Mouse (Mus musculus) liver, adult 2 months (tissue): Measurements from ENCODE around the gene Arhgap31. TPM values are rescaled to one million over a fixed set of nuclear protein-coding genes. Genes with fewer than 3 reads are reported as not detected.

ENCODE experiments used
- DNase-seq: peaks from one replicate; pipeline ENCODE4 v3.0.0-alpha.2; 2011; ENCODE audit warnings: low read depth, low spot score; ENCODE audit errors: extremely low read depth
- H3K27ac ChIP-seq: fragments of 200-500 bp; replicated peaks from 2 replicates; pipeline ENCODE4 v1.5.1; 2012; ENCODE audit warnings: low read depth, mild to moderate bottlenecking, control low read depth, inconsistent platforms, low read length; ENCODE audit not compliant: insufficient read depth
- H3K27me3 ChIP-seq: fragments of 200-500 bp; 2 replicates; pipeline ENCODE4 v1.6.1; 2012; ENCODE audit warnings: mild to moderate bottlenecking, moderate library complexity, low read length, inconsistent platforms; ENCODE audit not compliant: control insufficient read depth, insufficient read depth
- H3K36me3 ChIP-seq: fragments of 200-500 bp; 2 replicates; pipeline ENCODE4 v1.6.1; 2012; ENCODE audit warnings: low read length, inconsistent platforms; ENCODE audit not compliant: control insufficient read depth, insufficient read depth
- H3K4me1 ChIP-seq: fragments of 200-500 bp; 2 replicates; pipeline ENCODE4 v1.6.1; 2011; ENCODE audit warnings: low read length; ENCODE audit not compliant: control insufficient read depth, insufficient read depth
- H3K4me3 ChIP-seq: fragments of 200-500 bp; 2 replicates; pipeline ENCODE4 v1.5.1; 2011; ENCODE audit warnings: low read depth, mild to moderate bottlenecking, control low read depth, low read length, moderate library complexity; ENCODE audit not compliant: insufficient read depth
- H3K79me2 ChIP-seq: fragments of 200-500 bp; 2 replicates; pipeline ENCODE4 v1.6.1; 2012; ENCODE audit warnings: inconsistent platforms, mild to moderate bottlenecking, low read length, moderate library complexity; ENCODE audit not compliant: control insufficient read depth, insufficient read depth
- H3K9ac ChIP-seq: fragments of 200-500 bp; 2 replicates; pipeline ENCODE4 v1.6.1; 2012; ENCODE audit warnings: low read depth, mild to moderate bottlenecking, control low read depth, inconsistent platforms, low read length
- CTCF ChIP-seq: fragments of 200-500 bp; IDR thresholded peaks from 2 replicates; pipeline ENCODE4 v1.5.1; 2011; ENCODE audit warnings: low read depth, low read length, control low read depth
- POLR2A ChIP-seq: fragments of 200-500 bp; IDR thresholded peaks from 2 replicates; pipeline ENCODE4 v1.6.1; 2011; ENCODE audit warnings: low read length, control low read depth; ENCODE audit not compliant: insufficient read depth; ENCODE audit errors: extremely low read depth
- WGBS: fragments of 180-500 bp; shearing (Covaris S2); methylation state at CpG from one replicate; pipeline ENCODE4 v1.1.7; 2018; 5-methylcytosine and 5-hydroxymethylcytosine counted together
- polyA plus RNA-seq: library from polyadenylated mRNA; depleted of rRNA; stranded (reverse); fragments of >200 nt; gene quantifications from 2 replicates; pipeline ENCODE4 v1.2.3, GENCODE M21; 2012
- total RNA-seq: library from RNA; depleted of rRNA; stranded (reverse); fragments of >200 nt; gene quantifications from 2 replicates; pipeline ENCODE4 v1.2.3, GENCODE M21; 2014

The Arhgap31 gene
- total and polyA plus RNA-seq, 2 experiments: 1.4 to 3.0 TPM

DNA sequence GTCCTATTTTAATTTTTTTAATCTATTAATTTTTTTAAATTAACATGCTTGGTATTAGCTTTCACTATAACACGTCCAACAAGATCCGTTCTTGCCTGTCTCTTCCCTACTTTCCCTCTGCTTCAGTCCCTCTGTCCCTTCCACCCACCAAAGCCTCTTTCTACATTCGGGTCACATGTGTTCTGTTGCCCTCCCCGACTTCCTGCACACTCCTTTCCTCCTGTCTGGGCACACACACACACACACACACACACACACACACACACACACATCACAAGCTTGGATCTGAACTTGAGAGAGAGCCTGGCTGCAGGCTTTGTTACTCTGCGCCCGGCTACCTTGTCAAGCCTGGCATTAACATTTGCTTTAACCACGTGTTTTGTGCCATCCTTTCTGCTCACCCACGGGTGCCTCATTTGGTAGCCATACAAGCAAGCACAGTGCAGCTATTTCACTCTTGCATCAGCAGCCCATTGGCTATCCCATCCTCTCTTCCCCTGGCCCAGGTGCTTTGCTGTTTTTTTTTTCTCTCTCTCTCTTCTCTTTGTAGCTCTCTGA lies 77.2 kb downstream of the Arhgap31 start:
- TF ChIP-seq POLR2A (no peak), CTCF (no peak)
- no peak overlapping the region for H3K4me3 ChIP-seq
- H3K27me3 ChIP-seq: no peaks in the 10 kb centered on the region
- peaks cover 3% of the 10 kb centered on the region for H3K36me3 ChIP-seq
- 59% methylated on average over 8 of the region's 8 CpGs for WGBS
- H3K27ac ChIP-seq: no peak overlapping the region
- no peaks in the 10 kb centered on the region for H3K4me1 ChIP-seq
- DNase-seq: no peak
- no peak overlapping the region for H3K9ac ChIP-seq
- H3K79me2 ChIP-seq: no peaks in the 10 kb centered on the region

DNA sequence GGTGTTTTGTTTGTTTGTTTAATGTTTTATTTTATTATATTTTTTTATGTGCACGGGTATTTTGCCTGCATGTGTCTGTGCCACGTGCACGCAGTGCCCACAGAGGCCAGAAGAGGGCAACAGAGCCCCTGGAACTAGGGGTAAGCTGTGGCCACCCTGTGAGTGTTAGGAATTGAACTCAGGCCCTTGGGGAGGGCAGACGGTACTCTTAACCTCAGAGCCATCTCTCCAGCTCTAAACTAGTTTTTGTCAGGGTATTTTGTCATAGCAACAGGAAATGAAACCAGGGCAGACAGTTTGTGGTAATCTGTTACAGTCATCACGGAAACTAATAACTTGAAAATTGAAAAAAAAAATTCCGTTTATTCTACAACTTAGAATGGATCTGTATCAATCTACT lies 80.9 kb downstream of the Arhgap31 start:
- DNase-seq: peak; percentile 22
- H3K4me3 ChIP-seq: no peak overlapping the region

DNA sequence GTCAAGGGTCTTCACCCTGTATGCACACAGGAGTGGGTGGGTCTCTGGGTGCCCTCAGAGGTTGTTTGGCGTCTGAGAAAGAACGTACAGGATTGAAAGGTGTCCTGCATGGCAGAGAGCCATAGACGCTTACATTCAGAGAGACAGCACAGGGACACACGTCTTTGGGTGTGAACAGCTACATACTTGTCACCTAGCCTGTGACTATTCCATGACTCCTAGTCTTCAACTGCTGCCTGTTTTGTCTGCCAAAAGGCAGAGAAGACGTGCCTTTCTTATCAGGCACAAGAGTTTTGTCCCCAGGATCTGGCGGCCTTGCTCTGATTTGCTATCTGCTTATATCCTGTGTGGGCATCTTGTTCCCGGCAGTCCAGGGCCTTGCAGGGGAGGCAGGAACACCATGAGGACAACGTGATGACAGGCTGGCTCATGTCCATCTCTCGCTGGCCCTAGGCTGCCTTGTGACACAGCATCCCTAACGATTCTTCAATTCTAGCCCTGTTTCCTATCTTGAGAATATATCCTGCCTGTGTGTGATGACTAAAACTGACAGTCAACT lies 87.2 kb downstream of the Arhgap31 start:
- H3K4me1 ChIP-seq: 0 out of 2 replicates have a peak, but pooled peaks cover 3% of the 10 kb centered on the region
- H3K79me2 ChIP-seq: no peaks in the 10 kb centered on the region
- H3K36me3 ChIP-seq: no peaks in the 10 kb centered on the region
- DNase-seq: peak; percentile 15
- H3K27me3 ChIP-seq: no peaks in the 10 kb centered on the region
- H3K4me3 ChIP-seq: no peak overlapping the region
- H3K27ac ChIP-seq: peak overlapping the region; percentile 60
- no peak for TF ChIP-seq POLR2A
- no peak for TF ChIP-seq CTCF
- no peak overlapping the region for H3K9ac ChIP-seq
- WGBS: 64% methylated on average over 10 of the region's 10 CpGs

More for the DNA sequence above, 80.9 kb downstream of the Arhgap31 start:
- no peak overlapping the region for H3K27ac ChIP-seq
- H3K4me1 ChIP-seq: no peaks in the 10 kb centered on the region
- H3K27me3 ChIP-seq: no peaks in the 10 kb centered on the region
- 62% methylated on average over 6 of the region's 6 CpGs for WGBS
- no peaks in the 10 kb centered on the region for H3K36me3 ChIP-seq
- TF ChIP-seq CTCF: peak; percentile 91
- TF ChIP-seq POLR2A: no peak
- no peaks in the 10 kb centered on the region for H3K79me2 ChIP-seq
- no peak overlapping the region for H3K9ac ChIP-seq

DNA sequence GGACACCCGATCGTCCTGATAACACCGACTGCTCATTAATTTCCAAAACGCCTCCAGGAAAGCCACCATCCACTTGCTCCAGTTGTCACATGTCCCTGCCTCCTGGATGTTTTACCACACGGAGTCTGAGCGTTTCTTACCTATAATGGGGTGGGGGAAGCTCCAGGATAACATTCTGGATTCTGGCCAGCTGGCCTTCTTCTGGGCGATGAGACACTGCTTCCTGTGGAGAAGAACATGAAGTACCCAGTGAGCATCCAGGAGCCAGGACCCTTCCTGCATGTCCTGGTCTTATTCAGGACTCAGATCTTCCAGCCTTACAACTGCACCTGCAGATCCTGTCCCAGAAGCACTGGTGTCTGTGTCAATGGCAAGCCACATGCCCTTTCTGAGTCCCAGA lies 87.7 kb downstream of the Arhgap31 start:
- H3K4me3 ChIP-seq: no peak overlapping the region
- TF ChIP-seq CTCF (no peak), POLR2A (no peak)
- H3K4me1 ChIP-seq: 0 out of 2 replicates have a peak, but pooled peaks cover 3% of the 10 kb centered on the region
- DNase-seq: no peak
- 83% methylated on average over 7 of the region's 7 CpGs for WGBS
- H3K27me3 ChIP-seq: no peaks in the 10 kb centered on the region
- H3K27ac ChIP-seq: peak overlapping the region; percentile 60
- no peaks in the 10 kb centered on the region for H3K36me3 ChIP-seq
- no peak overlapping the region for H3K9ac ChIP-seq
- H3K79me2 ChIP-seq: no peaks in the 10 kb centered on the region

DNA sequence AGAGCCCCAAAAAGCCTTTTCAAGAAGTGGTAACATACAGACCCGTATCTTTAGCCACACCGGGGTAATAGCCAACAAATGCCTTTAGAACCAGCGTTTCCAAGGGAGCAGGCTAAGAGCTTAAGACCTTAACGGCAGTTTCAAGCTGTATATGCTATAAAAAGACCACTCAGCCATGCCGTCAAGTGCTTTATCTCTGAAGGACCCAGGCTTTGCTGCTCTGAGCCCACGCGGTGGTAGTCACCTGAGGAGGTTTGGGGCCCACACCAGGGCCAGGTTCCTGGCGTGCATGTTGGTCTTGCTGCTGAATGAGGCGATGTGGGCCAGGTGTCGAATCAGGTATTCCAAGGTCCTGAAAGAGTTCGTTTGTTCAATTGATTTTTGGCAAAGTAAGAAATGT lies 88.8 kb downstream of the Arhgap31 start:
- Histone ChIP-seq H3K79me2 (no peaks in the 10 kb centered on the region), H3K4me1 (0 out of 2 replicates have a peak, but pooled peaks cover 3% of the 10 kb centered on the region), H3K27ac (no peak overlapping the region), H3K36me3 (no peaks in the 10 kb centered on the region), H3K4me3 (no peak overlapping the region), H3K27me3 (no peaks in the 10 kb centered on the region), H3K9ac (no peak overlapping the region)
- 66% methylated on average over 11 of the region's 11 CpGs for WGBS
- TF ChIP-seq CTCF (no peak), POLR2A (no peak)
- no peak for DNase-seq

DNA sequence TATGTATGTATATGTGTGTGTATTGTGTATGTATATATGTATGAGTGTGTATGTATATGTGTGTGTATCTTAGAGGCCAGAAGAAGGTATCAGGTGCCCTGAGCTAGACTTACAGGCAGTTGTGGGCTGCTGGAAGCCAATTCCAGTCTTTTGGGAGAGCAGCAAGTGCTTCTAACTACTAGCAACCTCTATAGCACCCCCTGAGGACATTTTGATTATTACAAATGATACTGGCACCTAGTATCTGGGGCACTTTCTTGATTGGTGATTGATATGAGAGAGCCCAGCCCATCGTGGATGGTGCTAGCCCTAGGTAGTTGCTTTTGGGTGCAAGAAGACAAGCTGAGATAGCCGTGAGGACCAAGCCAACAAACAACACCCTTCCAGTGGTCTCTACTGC lies 90.8 kb downstream of the Arhgap31 start:
- TF ChIP-seq CTCF (no peak), POLR2A (no peak)
- H3K36me3 ChIP-seq: no peaks in the 10 kb centered on the region
- H3K79me2 ChIP-seq: no peaks in the 10 kb centered on the region
- 0 out of 2 replicates have a peak, but pooled peaks cover 3% of the 10 kb centered on the region for H3K4me1 ChIP-seq
- DNase-seq: peak; percentile 36
- no peaks in the 10 kb centered on the region for H3K27me3 ChIP-seq
- H3K4me3 ChIP-seq: no peak overlapping the region
- no peak overlapping the region for H3K9ac ChIP-seq
- WGBS: 69% methylated on average over 2 of the region's 2 CpGs
- peak overlapping the region; percentile 34 for H3K27ac ChIP-seq
